Mouse (Mus musculus) kidney, adult 8-10 months (tissue): ENCODE results near the gene Atg14.
A peak's percentile ranks its signal among the peaks of the same experiment; 100 is the strongest.
"Not testable (repeated sequence)": the region's sequence is repeated elsewhere in the genome, so short reads cannot be mapped to it uniquely, and the experiment has no call there.

Experiments used
- DNase-seq, 2 experiments: peaks; one replicate each; pipeline ENCODE4 v3.0.0; 2022

Gene Atg14

GRCm38 (mm10) chr14:47542283-47542682, 28.2 kb downstream of the Atg14 start:
- DNase-seq = no peak

- DNase-seq = no peak
Observed at GRCm38 (mm10) chr14:47541325-47541948, 29.0 kb downstream of the Atg14 start.

- DNase-seq = peak; percentile 19 to 57
Observed at GRCm38 (mm10) chr14:47535096-47535495, 35.4 kb downstream of the Atg14 start.

- DNase-seq = no peak
Observed at GRCm38 (mm10) chr14:47534176-47534525, 36.3 kb downstream of the Atg14 start.

GRCm38 (mm10) chr14:47533365-47534175, 36.9 kb downstream of the Atg14 start:
- peak; percentile 76 to 84 for DNase-seq

GRCm38 (mm10) chr14:47532496-47532895, 38.0 kb downstream of the Atg14 start:
- DNase-seq = no peak

- DNase-seq = not testable (repeated sequence)
Observed at GRCm38 (mm10) chr14:47529592-47529991, 40.9 kb downstream of the Atg14 start.

GRCm38 (mm10) chr14:47529019-47529418, 41.4 kb downstream of the Atg14 start:
- DNase-seq = peak; percentile 65 to 73

GRCm38 (mm10) chr14:47528293-47528692, 42.2 kb downstream of the Atg14 start:
- no peak for DNase-seq

- DNase-seq = no peak
Observed at GRCm38 (mm10) chr14:47527833-47528232, 42.6 kb downstream of the Atg14 start.

GRCm38 (mm10) chr14:47525861-47526260, 44.6 kb downstream of the Atg14 start:
- no peak for DNase-seq

GRCm38 (mm10) chr14:47525374-47525773, 45.1 kb downstream of the Atg14 start:
- no peak for DNase-seq

- no peak for DNase-seq
Observed at GRCm38 (mm10) chr14:47522301-47522700, 48.1 kb downstream of the Atg14 start.

GRCm38 (mm10) chr14:47521609-47522008, 48.8 kb downstream of the Atg14 start:
- no peak for DNase-seq

GRCm38 (mm10) chr14:47520751-47521449, 49.5 kb downstream of the Atg14 start:
- DNase-seq = no peak

- no peak for DNase-seq
Observed at GRCm38 (mm10) chr14:47518619-47519018, 51.8 kb downstream of the Atg14 start.

- DNase-seq = no peak
Observed at GRCm38 (mm10) chr14:47516755-47517154, 53.7 kb downstream of the Atg14 start.

GRCm38 (mm10) chr14:47515636-47516035, 54.8 kb downstream of the Atg14 start:
- DNase-seq = no peak

GRCm38 (mm10) chr14:47514816-47515453, 55.5 kb downstream of the Atg14 start:
- peak; percentile 35 for DNase-seq

- no peak for DNase-seq
Observed at GRCm38 (mm10) chr14:47513606-47514005, 56.8 kb downstream of the Atg14 start.

- no peak for DNase-seq
Observed at GRCm38 (mm10) chr14:47510244-47510643, 60.2 kb downstream of the Atg14 start.

- no peak for DNase-seq
Observed at GRCm38 (mm10) chr14:47508035-47508434, 62.4 kb downstream of the Atg14 start.

- DNase-seq = no peak
Observed at GRCm38 (mm10) chr14:47506676-47507075, 63.8 kb downstream of the Atg14 start.
